Mouse (Mus musculus) WW6 (cell line): ENCODE measurements around the gene Cfap221.

ENCODE experiments used
- DNase-seq: peaks from one replicate; pipeline ENCODE4 v3.0.0-alpha.2; 2013; ENCODE audit warnings: low read depth, low spot score

Gene Cfap221

DNA sequence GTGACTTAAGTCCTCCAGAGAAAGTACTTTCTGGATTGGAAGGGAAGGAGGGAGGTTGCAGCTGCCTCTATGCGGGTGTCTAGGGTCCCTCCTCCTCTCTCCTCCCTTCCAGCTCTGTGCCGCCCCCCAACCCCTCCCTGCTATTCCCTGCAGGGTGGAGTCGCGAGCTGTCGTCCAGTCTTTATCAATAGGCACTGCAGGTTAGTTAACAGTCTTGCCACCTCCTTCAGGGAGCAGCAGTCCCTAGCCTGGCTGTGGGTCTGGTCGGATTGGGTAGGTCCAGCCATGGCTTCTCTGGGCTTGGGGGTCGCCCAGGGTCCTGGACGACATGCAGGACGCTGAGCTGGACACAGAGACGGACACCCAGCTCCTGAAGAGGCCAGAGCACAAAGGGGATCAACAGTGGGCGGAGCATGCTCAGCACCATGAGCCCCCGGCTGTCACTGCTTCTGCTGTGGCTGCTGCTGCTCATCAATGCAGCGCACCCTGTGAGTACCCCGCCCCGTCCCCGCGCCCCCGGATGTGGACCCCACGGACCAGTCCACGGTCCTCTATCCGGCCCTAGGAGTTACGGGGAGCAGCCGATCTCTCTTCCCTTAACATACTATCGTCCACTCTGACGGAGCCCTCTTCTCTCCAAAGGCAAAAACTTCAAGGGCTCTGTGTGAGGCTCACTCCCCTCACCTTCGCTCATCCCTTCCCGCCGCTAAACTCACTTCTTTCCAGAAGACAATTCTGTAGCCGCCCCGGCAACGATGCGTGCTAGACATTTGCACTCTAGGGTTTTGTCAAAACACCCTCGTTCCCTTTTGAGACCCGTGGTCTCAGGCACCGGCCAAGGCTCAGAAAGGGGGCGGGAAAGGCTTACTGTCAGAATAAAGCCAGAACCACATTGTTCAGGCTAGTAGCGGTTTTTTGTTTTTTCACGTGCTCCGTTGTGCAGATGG lies 10.1 kb upstream of the Cfap221 start, which contains the start of gene Sctr:
Gene Sctr (plus strand): TSS at position 51 of the 947 bp plus-strand sequence.
- DNase-seq = no peak

- DNase-seq = no peak
Observed at GRCm38 (mm10) chr1:119997644-119998043, 610 bp upstream of the Cfap221 start.

DNA sequence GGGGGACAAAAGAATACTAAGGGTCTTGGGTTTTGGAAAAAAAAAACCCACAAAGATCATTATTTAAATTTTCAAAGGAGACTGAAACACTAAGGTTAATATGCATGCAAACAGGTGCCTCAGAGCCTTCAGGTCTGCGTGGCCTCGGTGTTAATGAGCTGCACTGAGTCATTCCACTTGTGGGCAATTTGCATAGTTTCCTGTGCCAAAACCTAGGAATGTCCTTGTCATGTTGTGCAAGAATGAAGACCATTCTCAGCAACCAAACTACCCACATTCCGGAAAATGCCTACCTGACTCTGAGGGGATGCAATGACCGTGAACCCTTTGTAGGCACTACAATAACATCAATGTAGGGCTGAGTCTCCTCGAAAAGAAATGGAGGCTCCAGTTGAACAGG lies 10.5 kb downstream of the Cfap221 start:
- DNase-seq = no peak

GRCm38 (mm10) chr1:119975141-119975540 lies 21.9 kb downstream of the Cfap221 start:
- DNase-seq = no peak

DNA sequence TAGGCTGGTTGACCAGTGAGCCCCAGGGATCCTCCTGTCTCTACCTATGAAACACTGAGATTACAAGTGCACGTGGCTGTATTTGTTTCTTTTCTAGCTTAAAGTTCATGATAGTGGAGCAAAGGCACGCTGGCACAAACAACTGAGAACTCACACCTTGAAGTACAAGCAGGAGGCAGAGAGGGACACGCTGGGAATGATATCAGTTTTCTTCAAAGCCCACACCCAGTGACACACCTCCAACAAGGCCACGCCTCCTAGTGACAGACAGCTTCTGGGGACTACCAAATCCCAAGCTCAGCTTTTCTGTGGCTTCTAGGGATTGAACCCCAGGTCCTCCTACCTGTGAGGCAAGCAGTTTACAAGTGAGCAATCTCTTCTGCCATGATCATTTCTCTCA lies 23.9 kb downstream of the Cfap221 start:
- no peak for DNase-seq

- no peak for DNase-seq
Observed at GRCm38 (mm10) chr1:119965804-119966514, 31.1 kb downstream of the Cfap221 start.

- DNase-seq = no peak
Observed at GRCm38 (mm10) chr1:119959920-119960319, 37.1 kb downstream of the Cfap221 start.

DNA sequence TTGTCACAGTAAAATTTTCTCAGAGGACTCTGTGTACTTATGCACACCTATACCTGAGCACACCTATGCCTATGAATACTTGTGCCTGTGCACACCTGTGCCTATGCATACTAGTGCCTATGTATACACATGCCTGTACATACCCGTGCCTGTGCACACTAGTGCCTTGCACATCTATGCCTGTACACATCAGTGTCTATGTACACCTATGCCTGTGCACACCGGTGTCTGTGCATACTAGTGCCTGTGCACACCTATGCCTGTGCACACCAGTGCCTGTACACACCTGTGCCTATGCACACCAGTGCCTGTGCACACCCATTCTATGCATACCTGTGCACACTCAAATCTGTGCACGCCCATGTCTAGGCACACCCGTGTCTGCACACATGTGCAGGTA lies 37.6 kb downstream of the Cfap221 start:
- DNase-seq = no peak

GRCm38 (mm10) chr1:119957716-119958222 lies 39.3 kb downstream of the Cfap221 start:
- DNase-seq = no peak

GRCm38 (mm10) chr1:119954680-119955079 lies 42.4 kb downstream of the Cfap221 start:
- no peak for DNase-seq

DNA sequence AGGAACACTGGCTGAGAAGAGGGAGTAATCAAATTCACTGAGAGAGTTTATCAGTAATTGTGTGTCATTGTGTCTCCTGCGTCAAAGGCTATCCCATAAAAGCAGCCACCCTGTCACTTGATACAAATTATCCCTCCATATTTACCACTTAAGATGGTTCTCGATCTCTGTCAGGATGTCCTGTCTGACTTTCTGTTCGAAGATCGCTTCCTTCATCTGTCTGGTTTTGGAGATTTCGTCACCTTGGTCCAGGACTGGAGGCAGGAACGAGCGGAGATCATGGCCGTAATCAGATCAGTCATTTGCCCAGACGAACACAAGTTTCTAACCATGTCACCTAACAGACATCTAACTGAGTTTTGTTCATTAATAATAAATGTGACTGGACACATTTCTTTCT lies 43.6 kb downstream of the Cfap221 start:
- no peak for DNase-seq

DNA sequence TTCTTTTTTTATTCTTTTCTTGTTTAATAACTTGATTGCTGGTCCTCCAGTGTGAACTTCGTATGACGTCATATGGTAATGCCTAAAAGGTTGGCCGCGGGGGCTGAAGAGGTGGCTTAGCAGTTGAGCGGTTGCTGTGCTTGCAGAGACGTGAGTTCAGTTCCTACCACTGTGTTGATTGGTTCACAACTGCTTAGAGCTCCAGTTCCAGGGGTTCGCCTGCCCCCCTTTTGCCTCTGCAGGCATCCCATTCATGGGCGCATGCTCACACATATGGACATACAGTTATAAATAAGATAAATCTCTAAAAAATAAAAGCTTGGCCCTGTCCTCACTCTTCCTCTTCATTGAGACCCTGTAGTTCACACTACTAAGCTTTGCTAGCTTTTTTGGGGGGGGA lies 46.9 kb downstream of the Cfap221 start:
- no peak for DNase-seq

DNA sequence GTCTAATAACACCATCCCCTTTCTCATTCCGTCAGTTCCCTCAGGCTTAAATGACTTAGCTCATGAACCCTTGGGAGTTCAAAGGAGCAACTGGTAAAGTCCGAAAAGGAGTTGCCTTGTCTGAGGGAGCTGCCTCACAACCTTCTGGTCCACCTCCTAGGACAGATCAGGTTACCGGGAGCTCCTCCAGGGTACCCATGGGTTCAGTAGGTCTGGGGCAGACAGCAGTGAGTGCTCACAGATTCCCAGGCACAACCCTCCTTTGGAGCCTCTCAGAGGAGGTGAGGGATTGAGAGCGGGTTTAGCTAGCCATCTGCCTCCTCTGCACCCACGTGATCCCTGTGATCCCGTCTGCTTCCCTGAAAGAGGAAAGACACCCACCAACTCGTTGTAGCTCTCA lies 60.2 kb downstream of the Cfap221 start:
- no peak for DNase-seq

DNA sequence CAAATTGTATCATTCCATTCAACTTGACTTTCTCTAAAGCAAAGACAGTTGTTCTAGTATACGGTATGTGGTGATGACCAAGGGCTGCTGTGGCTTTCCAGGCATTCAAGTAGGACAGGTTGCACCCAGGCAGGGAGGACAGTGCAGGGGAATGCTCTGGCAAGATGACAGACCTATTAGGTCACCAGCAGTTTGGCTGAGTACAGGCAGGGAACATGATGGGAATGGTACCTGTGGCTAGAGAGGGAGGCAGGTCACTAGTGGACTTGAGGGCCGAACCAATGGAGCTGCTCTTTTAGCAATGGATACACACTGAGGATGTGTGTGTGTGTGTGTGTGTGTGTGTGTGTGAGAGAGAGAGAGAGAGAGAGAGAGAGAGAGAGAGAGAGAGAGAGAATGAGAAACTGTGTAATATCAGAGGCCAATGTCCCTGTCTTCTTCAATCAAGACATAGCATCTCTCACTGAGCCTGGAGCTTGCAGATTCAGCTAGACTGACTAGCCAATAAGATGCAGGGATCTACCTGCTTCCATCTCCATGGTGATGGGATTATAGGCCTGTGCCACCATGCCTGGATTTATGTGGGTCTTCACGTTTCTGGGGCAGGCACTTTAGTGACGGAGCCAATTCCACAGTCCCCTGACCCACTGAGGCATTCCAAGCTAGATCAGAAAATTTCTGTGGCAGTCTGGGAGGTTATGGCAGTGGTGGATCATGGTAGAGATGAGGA lies 65.4 kb downstream of the Cfap221 start:
- no peak for DNase-seq

DNA sequence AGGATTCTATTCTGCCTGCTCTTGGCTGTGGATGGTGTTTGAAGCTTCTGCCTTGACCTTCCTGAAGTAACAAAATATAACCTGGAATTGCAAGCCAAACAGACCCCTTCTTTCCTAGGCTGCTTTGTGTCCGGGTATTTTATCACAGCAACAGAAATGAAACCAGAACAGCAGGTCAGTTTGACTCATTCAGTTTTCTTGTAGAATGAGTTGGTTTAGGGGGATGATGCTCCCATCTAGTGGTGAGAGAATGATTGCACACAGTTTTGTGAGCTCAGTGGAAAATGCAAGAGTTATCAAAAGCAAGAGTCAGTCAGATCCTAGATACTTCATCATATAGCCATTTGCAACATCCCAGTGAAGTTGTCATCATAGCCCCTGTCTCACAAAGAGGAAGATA lies 67.3 kb downstream of the Cfap221 start:
- DNase-seq = no peak

DNA sequence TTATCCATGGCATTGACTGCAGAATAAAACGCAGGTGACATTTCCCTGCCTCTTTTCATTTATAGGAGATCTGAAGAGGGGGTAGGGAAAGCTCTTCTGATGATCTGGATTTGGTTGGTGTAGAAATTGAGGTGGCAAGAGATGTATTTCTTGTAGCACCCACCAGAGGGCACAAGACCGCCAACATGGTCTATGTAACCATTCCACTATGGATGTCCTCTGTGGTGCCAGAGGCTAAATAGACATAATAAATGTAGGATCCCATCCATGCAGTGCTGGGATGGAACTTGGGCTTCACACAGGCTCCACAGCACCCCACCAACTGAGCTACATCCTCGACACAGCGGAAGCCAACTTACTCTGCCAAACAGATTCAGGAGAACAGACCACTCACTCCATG lies 77.7 kb downstream of the Cfap221 start:
- DNase-seq = no peak

GRCm38 (mm10) chr1:119916823-119917371 lies 80.1 kb downstream of the Cfap221 start:
- no peak for DNase-seq

DNA sequence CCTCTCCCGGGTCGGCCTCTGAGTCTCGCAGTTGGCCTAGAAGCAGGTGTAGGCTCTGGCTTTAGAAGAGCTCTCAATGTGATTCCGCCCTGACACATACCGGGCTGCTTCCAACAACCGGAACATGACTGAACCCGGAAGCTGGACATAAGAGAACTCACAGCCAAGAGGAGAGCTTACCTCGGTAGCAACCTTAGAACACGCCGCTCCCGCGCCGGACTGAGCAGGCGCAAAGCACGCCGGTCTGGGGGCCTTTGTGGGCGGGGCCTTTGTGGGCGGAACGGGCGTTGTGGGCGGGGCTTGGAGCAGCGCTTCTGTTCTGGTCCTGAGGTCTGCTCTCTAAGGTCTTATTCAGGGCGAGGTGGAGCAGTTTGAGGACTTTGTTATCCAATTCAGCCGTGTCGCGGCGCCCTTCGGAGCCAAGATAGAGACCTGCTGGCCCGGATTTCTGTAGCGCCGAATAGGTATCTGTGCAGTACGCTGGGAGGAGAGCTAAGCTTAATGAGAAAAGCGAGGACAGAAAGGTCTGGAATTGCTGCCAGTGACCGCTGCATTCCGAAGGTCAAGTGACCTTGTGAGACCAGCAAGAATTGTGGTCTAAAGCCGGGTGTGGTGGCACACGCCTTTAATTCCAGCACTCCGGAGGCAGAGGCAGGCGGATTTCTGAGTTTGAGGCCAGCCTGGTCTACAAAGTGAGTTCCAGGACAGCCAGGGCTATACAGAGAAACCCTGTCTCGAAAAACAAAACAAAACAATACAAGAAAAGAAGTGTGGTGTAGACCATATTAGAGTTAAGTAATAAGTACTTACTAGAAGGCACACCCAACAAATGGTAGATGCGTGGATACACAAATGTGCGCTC lies 83.8 kb downstream of the Cfap221 start, which contains the start of gene Tmem177:
Gene Tmem177 (minus strand): TSS at position 256 of the 862 bp plus-strand sequence.
- peak; percentile 89 for DNase-seq

DNA sequence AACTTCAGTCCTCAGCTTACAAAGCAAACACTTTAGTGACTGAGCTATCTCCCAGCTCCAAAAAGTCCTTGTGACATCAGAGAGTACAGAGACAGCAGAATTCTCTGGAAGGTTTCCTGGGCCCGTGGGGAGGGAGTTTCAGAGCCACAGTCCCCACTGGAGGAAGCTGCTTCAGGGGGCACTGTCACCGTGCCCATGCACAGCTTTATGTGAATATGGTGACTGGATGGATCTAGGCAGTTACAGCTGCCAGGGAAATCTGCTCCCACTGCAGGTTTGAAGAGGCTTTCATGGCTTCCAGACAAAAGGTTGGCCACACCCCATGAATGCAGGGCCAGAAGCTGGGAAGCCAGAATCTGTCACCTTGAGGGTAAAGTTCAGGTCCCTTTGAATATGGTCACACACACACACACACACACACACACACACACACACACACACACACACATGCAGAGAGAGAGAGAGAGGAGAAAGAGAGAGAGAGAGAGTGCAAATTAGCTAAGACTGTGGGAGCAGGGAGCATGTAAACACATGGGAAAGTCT lies 89.8 kb downstream of the Cfap221 start:
- no peak for DNase-seq

DNA sequence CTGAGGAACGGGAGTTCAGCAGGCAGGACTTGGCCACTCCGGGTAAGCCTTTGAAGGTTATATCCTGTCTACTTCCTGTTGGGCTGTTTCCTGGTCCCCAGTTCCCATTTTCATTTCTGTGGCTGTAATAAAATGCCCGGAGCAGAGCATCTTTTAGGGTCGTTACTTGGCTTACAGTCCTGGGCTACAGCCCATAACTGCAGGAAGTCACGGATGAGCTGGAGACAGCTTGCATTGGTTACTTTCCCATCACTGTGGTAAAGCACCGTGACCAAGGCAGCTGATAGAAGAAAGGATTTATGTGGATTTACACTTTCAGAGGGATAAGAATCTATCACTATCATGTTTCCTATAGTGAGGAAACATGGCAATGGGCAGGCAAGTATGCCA lies 93.8 kb downstream of the Cfap221 start:
- DNase-seq = no peak
